Mouse (Mus musculus) ES-E14 (cell line): ENCODE measurements around the gene Rps19bp1.

Experiments used
- HCFC1 ChIP-seq: IDR thresholded peaks from 2 replicates; pipeline ENCODE4 v1.6.1; 2012; ENCODE audit warnings: low read length, inconsistent platforms, borderline replicate concordance; ENCODE audit not compliant: insufficient read depth
- MAFK ChIP-seq: IDR thresholded peaks from 2 replicates; pipeline ENCODE4 v1.6.1; 2014; ENCODE audit warnings: mild to moderate bottlenecking, low read depth, low read length, inconsistent platforms; ENCODE audit not compliant: insufficient read depth
- ZC3H11A ChIP-seq: IDR thresholded peaks from 2 replicates; pipeline ENCODE4 v1.6.1; 2012; ENCODE audit warnings: low read depth, mild to moderate bottlenecking, inconsistent platforms, low read length, borderline replicate concordance
- ZNF384 ChIP-seq: IDR thresholded peaks from 2 replicates; pipeline ENCODE4 v1.6.1; 2012; ENCODE audit warnings: low read depth, low read length, inconsistent platforms

- no peak for TF ChIP-seq MAFK
- no peak for TF ChIP-seq ZNF384
- TF ChIP-seq ZC3H11A = no peak
- no peak for TF ChIP-seq HCFC1
These were observed 16.5 kb upstream of the Rps19bp1 start for GRCm38 (mm10) chr15:80280646-80281045.
